9 mouse cellular contexts compared by ENCODE assay signal in genomic region chr4:138395087-138395970, GRCm38 (mm10). TPM values are rescaled to one million over a fixed set of nuclear protein-coding genes. Genes with fewer than 3 reads are reported as not detected.
DNase-seq lines count a peak whose midpoint lies in the region; ATAC-seq and TF ChIP-seq lines count a peak whose summit lies in the region.
"Had no signal": no experiment of that assay in that cellular context is flagged by ENCODE, and none has a peak within 500 bp of the region (broad histone marks: within the 10 kb centered on the region; RNA-seq: fewer than 3 reads in every experiment).

No protein-coding gene starts in this region.

- no peaks in the 10 kb centered on the region for H3K9me3 ChIP-seq in forebrain, embryonic 12.5 days

- DNase-seq in heart, adult 2 months, result no peak
- no peak for DNase-seq in heart, adult 8-10 months (ENCODE audit: low spot score)
- peak; percentile 66 for DNase-seq in R1 (ENCODE audit: low read depth, low spot score)
- DNase-seq in layer of hippocampus, adult 2 months (ENCODE audit: low spot score in 2 of 2), result peak; percentile 46 to 53
- DNase-seq in neural tube, embryonic 10.5 days (ENCODE audit: extremely low spot score, low spot score), result peak; percentile 58
- DNase-seq in spleen, adult 12 weeks (ENCODE audit: low spot score), result no peak
- DNase-seq in ovary, adult 18-20 months (ENCODE audit: low spot score), result no peak

- no peak for TF ChIP-seq CTCF in heart, adult 2 months (IDR thresholded peaks at IDR 0.05)
- no peak for TF ChIP-seq CTCF in layer of hippocampus, adult 2 months (conservative IDR thresholded peaks at IDR 0.05)

- intact Hi-C loops in heart, adult 2 months (cut with DNase I), result no loop called here

- no peak for TF ChIP-seq POLR2A in heart, adult 2 months (IDR thresholded peaks at IDR 0.05; ENCODE audit: insufficient read depth, low read depth, low read length)

- H3K79me2 ChIP-seq in heart, adult 2 months (replicated peaks; ENCODE audit: control insufficient read depth, insufficient read depth, low read length), result no peaks in the 10 kb centered on the region

- WGBS in heart, adult 2 months, result 2% methylated on average over 103 of the region's 103 CpGs
- 1% methylated on average over 102 of the region's 103 CpGs for WGBS in forebrain, embryonic 12.5 days

- peak overlapping the region; percentile 37 for H3K9ac ChIP-seq in heart, adult 2 months (ENCODE audit: low read depth, low read length)
- peak overlapping the region; percentile 29 for H3K9ac ChIP-seq in forebrain, embryonic 12.5 days

- no peak overlapping the region for H3K27ac ChIP-seq in heart, adult 2 months
- H3K27ac ChIP-seq in forebrain, embryonic 12.5 days, result no peak overlapping the region
- peak overlapping the region; percentile 91 for H3K27ac ChIP-seq in layer of hippocampus, adult 2 months

- no peak for ATAC-seq in forebrain, embryonic 12.5 days (ENCODE audit: low FRiP score)

- no peaks in the 10 kb centered on the region for H3K36me3 ChIP-seq in heart, adult 2 months (ENCODE audit: control insufficient read depth, insufficient read depth, low read length)
- H3K36me3 ChIP-seq in forebrain, embryonic 12.5 days (replicated peaks), result no peaks in the 10 kb centered on the region

- H3K27me3 ChIP-seq in heart, adult 2 months (ENCODE audit: control insufficient read depth, insufficient read depth, low read length), result peaks cover 19% of the 10 kb centered on the region
- peaks cover 96% of the 10 kb centered on the region for H3K27me3 ChIP-seq in forebrain, embryonic 12.5 days

- no peak for TF ChIP-seq EP300 in heart, adult 2 months (IDR thresholded peaks at IDR 0.05; ENCODE audit: insufficient read depth, low read depth, low read length)

- H3K4me2 ChIP-seq in forebrain, embryonic 12.5 days, result peak overlapping the region; percentile 56

- H3K4me3 ChIP-seq in heart, adult 2 months, result peak overlapping the region; percentile 3
- H3K4me3 ChIP-seq in forebrain, embryonic 12.5 days (replicated peaks), result peak overlapping the region; percentile 39
- H3K4me3 ChIP-seq in layer of hippocampus, adult 2 months, result peak overlapping the region; percentile 78

- no peaks in the 10 kb centered on the region for H3K4me1 ChIP-seq in heart, adult 2 months (ENCODE audit: control insufficient read depth, insufficient read depth, low read length)
- H3K4me1 ChIP-seq in forebrain, embryonic 12.5 days, result peaks cover 19% of the 10 kb centered on the region

RNA-seq across cellular contexts. Expression of gene Fam43b, which starts 1.0 kb away (rescaled TPM):
- not detected for total RNA-seq in heart, adult 2 months (2021)
- not detected in 2 replicates for polyA plus RNA-seq in heart, adult 2 months (2012; rRNA removed)
- total RNA-seq in heart, adult 8-10 months (2022), result not detected
- polyA plus RNA-seq in forebrain, embryonic 12.5 days (2016; fragmentation: Nextera tagmentation; extraction: Ambion mirVana), result 0.21 and 0.24 TPM in 2 replicates
- total RNA-seq in layer of hippocampus, adult 2 months (2021), result 10 to 100 TPM; 26.5 to 33.1 TPM
- polyA plus RNA-seq: small intestine, adult 2 months had no signal

RNA-seq across cellular contexts. Expression of gene Cda, which starts 27.5 kb away (rescaled TPM):
- 1 to 10 TPM; 1.4 TPM for total RNA-seq in heart, adult 2 months (2021)
- polyA plus RNA-seq in heart, adult 2 months (2012; rRNA removed), result 1.9 and 3.3 TPM in 2 replicates
- total RNA-seq in heart, adult 8-10 months (2022), result 1 to 10 TPM; 2.1 to 3.2 (median 2.8) TPM
- 1.6 and 1.8 TPM in 2 replicates for polyA plus RNA-seq in forebrain, embryonic 12.5 days (2016; fragmentation: Nextera tagmentation; extraction: Ambion mirVana)
- 1 to 10 TPM; 1.9 to 3.2 TPM for total RNA-seq in layer of hippocampus, adult 2 months (2021)

RNA-seq across cellular contexts. Expression of gene Mul1, which starts 39.1 kb away (rescaled TPM):
- 10 to 100 TPM; 75.0 to 75.5 TPM for total RNA-seq in heart, adult 2 months (2021)
- polyA plus RNA-seq in heart, adult 2 months (2012; rRNA removed), result 25.3 and 32.9 TPM in 2 replicates
- total RNA-seq in heart, adult 8-10 months (2022), result 10 to 100 TPM; 72.0 to 84.5 (median 75.5) TPM
- polyA plus RNA-seq in forebrain, embryonic 12.5 days (2016; fragmentation: Nextera tagmentation; extraction: Ambion mirVana), result 14.5 and 14.7 TPM in 2 replicates
- total RNA-seq in layer of hippocampus, adult 2 months (2021), result 10 to 100 TPM; 54.4 to 57.9 TPM

RNA-seq across cellular contexts. Expression of gene Camk2n1, which starts 58.8 kb away (rescaled TPM):
- 10 to 100 TPM; 12.0 to 12.7 TPM for total RNA-seq in heart, adult 2 months (2021)
- polyA plus RNA-seq in heart, adult 2 months (2012; rRNA removed), result 6.9 and 7.1 TPM in 2 replicates
- total RNA-seq in heart, adult 8-10 months (2022), result 10 to 100 TPM; 10.8 to 12.7 (median 11.1) TPM
- 4.8 and 5.4 TPM in 2 replicates for polyA plus RNA-seq in forebrain, embryonic 12.5 days (2016; fragmentation: Nextera tagmentation; extraction: Ambion mirVana)
- total RNA-seq in layer of hippocampus, adult 2 months (2021), result 100 to 1,000 TPM; 378 to 385 TPM

Comparison
In these comparisons a context has a peak if more than half of its experiments do, and no peak if none do; other contexts are left out.
1. DNase-seq: peak in R1 (single experiment), layer of hippocampus, adult 2 months (2 of 2) and neural tube, embryonic 10.5 days (single experiment); none in heart, adult 2 months (0 of 2), heart, adult 8-10 months (single experiment), spleen, adult 12 weeks (single experiment) and ovary, adult 18-20 months (single experiment).
2. H3K4me3 ChIP-seq: peak in every context shown above with its lines; median percentile 78 in layer of hippocampus, adult 2 months; 39 in forebrain, embryonic 12.5 days; 3 in heart, adult 2 months.
3. RNA of gene Fam43b, which starts 1.0 kb away (total RNA-seq): 26.5 to 33.1 TPM in layer of hippocampus, adult 2 months; not detected in heart, adult 2 months and not detected in heart, adult 8-10 months; every median in the first group is over 10 times any median in the second.